Mouse (Mus musculus) heart, postnatal 0 days (tissue): ENCODE data around the gene Grm8.

Experiments used
- CTCF ChIP-seq: IDR thresholded peaks from 2 replicates; pipeline ENCODE4 v1.5.1; 2016; ENCODE audit warnings: antibody characterized with exemption, control low read depth, low read depth
- EP300 ChIP-seq: IDR thresholded peaks from 2 replicates; pipeline ENCODE4 v1.6.1; 2016; ENCODE audit warnings: antibody characterized with exemption, low read depth

- TF ChIP-seq CTCF: no peak
- no peak for TF ChIP-seq EP300
These were observed 517.5 kb downstream of the Grm8 start for GRCm38 (mm10) chr6:27617472-27617871.
